Mouse (Mus musculus): ENCODE measurements around the gene Fblim1.

Gene Fblim1

GRCm38 (mm10) chr4:141625774-141626550 lies 20.1 kb upstream of the Fblim1 start:
- DNase-seq (ENCODE audit: low spot score) = no peak

DNA sequence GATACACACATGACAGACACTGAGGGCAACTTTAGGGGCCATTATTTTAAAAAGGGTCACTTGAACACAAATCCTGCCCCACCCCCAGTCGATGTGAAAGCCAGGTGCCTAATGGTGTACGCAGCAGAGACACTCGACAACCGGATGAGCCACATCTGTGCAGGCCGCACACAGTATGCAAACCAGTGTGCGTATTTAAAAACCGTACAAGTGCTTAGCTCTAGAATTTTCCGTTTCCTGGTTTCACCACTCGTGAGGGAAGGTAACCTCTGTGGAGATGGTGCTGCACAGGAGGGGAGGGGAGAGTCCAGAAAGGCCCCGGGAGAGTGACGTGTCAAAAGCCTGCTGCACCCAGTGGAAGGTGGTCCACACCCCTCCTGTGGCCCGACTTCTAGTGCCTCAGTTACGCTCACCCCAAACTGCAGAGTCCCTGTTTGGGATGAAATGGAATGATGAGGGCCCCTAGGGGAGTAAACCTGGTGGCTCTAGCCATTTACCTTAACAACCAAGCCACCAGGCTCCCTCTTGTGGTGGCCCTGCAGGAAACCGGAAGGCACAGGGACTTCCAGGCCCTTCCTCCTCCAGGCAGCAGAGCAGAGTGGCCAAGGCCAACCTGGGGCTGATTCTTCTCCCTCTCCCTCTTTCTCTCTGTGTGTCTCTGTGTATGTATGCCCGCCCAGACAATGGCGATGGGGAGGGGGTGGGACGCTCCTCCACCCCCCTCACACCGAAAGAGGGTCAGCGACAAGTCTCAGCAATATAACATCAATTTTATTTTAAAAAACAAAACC lies 19.3 kb upstream of the Fblim1 start:
- DNase-seq (ENCODE audit: low spot score) = peak; percentile 45

GRCm38 (mm10) chr4:141624134-141624533 lies 18.2 kb upstream of the Fblim1 start:
- no peak for DNase-seq (ENCODE audit: low spot score)

DNA sequence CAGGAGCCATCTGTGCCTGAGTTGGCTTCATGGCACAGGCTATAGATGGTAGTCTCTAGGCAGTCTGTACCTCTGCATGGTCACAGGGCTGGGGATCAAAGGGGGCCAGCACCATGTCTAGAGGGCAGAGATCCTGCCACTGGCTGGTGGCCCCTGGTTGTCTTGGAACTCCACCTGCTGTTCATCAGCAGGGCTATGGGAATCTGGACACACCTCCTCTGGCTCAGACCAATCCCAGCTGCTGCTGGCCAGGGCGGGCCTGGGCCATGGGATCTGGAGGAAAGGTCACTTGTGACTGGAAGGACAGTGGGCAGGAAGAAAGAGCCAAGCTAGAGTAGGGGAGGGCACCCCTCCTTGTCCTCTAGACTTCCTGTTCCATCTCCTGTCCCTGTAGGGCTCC lies 17.8 kb upstream of the Fblim1 start, which contains the start of gene Slc25a34:
TSS of gene Slc25a34 (minus strand) at position 156 of the 400 bp plus-strand sequence.
- peak; percentile 74 for DNase-seq (ENCODE audit: low spot score)

DNA sequence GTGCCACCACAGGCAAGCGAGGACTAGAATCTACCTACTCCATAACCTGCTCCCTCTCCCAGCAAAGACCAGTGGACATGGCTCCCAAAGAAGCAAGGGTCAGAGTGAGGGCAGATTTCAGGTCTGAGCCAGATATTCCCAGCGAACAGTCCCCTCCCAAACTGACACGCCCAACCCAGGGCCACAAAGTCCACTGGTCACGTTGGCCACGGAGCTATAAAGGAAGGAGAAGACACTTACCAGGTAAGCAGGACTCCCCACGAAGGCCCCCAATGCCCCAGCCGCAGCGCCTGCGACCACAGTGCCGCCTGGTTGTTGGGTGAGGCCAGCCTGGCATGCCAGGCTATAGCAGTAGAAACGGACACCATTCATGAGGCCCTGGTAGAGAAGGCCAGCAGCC lies 17.1 kb upstream of the Fblim1 start:
- no peak for DNase-seq (ENCODE audit: low spot score)

DNA sequence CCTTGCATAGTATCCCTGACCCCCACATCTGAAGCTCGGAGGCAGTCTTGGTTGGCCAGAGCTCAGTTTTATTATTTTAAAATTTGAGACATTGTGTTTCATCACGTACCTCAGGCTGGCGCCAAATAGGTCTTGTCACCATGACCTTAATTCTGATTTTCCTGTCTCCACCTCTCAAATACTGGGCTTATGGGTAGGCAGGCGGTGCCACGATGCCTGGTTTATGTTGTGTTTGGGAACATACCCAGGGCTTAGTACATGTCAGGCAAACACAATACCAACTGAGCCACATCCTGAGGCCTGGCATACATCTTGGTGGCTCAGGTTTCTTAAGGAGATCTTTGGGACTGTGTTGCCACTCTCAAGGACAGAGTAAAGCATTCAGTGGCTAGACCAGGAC lies 16.7 kb upstream of the Fblim1 start:
- DNase-seq (ENCODE audit: low spot score) = no peak

GRCm38 (mm10) chr4:141622091-141622490 lies 16.2 kb upstream of the Fblim1 start:
- DNase-seq (ENCODE audit: low spot score) = no peak

DNA sequence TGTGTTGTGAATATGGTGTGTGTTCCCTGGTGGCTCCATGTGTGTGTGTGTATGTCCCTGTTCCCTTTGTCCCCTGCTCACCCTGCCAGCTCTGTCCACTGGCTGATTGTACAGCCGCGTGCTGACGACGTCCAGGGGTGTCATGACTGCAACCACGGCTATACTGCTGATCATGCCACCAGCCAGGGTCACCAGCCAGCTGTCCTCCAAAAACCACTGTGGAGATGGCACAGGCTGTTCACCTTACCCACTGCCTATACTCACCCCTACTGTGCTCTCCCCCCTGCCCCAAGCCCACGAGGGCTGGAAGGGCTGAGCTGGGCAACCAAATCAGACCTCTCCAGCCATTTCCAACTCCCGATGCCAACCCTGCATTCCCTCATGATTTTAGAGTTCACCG lies 15.4 kb upstream of the Fblim1 start:
- DNase-seq (ENCODE audit: low spot score) = no peak

DNA sequence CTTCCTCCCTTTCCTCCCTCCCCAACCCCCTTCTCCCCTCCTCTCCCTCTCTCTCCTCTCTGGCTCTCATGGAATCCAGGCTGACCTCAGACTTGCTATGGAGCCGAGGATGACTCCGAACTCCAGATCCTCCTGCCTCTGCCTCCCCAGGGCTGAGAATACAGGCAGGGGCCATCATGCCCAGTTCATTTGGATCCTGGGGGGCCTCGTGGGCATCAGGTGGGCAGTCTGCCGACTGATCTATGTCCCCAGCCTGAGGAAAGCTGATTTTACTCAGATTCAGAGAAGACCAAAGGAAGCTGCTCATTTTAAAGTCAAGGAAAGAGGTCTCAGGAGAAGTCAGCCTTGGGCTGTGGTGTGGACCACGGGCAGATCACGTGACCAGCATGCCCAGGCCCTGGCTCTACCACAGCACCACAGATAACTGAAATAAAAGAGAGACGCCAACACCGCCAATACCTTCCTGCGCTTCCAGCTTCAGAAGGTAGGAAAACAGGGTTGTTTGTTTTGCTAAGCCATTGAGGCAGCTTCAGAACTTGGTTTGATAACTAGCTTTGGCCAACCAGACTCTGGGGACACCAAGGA lies 13.5 kb upstream of the Fblim1 start:
- no peak for DNase-seq (ENCODE audit: low spot score)

GRCm38 (mm10) chr4:141618565-141619243 lies 12.8 kb upstream of the Fblim1 start, which contains the start of gene Tmem82:
Tmem82 (minus strand) TSS chr4:141618633.
- DNase-seq (ENCODE audit: low spot score) = peak; percentile 78

GRCm38 (mm10) chr4:141617863-141618564 lies 12.1 kb upstream of the Fblim1 start:
- DNase-seq (ENCODE audit: low spot score) = peak; percentile 29

DNA sequence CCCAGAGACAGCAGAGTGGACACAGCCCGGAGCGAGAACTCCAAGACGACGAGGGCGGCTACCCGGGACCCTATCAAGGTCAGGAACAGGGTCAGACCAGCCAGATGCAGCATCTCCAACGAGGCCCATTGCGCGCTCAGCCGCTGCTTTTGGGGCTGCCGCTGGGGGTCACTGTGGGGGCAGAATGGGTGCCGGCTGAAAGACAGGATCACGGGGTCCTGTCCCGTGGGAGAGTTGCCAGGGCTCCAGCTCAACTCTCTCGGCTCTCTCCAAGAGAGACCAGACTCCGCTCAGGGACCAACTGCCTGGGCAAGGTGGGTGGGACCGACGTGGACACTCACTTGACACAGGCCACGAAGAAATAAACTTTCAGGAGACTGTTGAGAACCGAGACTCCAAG lies 11.4 kb upstream of the Fblim1 start:
- DNase-seq (ENCODE audit: low spot score) = peak; percentile 69

- DNase-seq (ENCODE audit: low spot score) = no peak
These were observed 10.9 kb upstream of the Fblim1 start for GRCm38 (mm10) chr4:141616811-141617210.

DNA sequence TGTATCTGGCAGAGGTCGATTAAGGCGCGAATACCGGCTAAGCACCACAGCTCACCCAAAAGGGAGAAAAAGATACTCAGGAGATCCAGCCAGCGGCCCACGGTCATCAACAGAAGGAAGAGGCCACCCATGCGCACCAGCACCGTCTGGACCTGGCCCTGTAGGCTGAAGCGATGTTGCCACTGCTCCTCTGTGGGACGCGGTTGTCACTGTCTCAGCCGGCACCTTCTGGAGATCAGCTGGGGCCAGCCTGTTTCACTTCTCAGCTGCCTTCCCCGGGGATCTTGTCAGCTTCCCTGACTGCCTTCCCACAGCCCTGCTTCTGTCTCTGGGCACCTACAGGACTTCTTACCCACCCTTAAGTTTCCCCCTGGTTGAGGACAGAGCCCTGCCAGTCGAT lies 9.1 kb upstream of the Fblim1 start:
- no peak for DNase-seq (ENCODE audit: low spot score)

GRCm38 (mm10) chr4:141609538-141609937 lies 3.6 kb upstream of the Fblim1 start:
- DNase-seq (ENCODE audit: low spot score) = peak; percentile 36

GRCm38 (mm10) chr4:141605421-141605820 lies 475 bp downstream of the Fblim1 start:
- no peak for DNase-seq (ENCODE audit: low spot score)

DNA sequence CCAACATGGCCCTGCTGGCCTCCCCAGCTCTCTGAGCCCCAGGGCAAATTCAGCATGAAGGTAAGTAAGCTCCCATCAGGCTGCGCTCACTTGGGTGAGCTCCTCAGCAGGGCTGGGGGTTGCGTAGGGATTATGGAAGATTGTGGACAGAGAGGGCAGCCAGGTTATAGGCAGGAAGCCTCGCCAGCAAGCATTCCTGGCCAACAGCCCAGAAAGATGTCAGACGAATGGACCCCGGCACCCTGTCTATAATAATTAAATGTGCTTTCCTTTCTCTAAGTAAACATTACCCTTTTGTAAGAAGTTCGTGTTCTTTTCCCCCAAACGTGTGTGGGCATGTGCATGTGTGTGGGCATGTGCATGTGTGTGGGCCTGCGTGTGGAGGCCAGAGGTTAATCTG lies 1.4 kb downstream of the Fblim1 start:
- peak; percentile 59 for DNase-seq (ENCODE audit: low spot score)

DNA sequence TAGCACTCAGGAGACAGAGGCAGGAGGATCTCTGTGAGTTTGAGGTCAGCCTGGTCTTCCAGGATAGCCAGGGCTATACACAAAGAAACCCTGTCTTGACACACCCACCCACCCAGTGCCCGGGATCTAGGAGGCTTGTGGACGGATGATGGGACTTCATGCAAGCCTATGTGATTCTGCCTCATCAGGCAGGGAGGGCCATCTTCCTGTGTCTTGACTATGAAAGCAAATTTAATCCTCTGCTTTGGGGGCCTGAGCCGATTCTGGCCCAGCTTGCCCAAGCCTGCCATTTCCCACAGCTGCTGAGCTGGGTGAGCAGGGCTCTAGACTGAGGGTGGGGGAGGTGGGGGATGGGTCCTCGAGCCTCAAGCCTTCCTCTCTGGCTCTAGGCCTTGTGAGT lies 2.0 kb downstream of the Fblim1 start:
- DNase-seq (ENCODE audit: low spot score) = no peak

DNA sequence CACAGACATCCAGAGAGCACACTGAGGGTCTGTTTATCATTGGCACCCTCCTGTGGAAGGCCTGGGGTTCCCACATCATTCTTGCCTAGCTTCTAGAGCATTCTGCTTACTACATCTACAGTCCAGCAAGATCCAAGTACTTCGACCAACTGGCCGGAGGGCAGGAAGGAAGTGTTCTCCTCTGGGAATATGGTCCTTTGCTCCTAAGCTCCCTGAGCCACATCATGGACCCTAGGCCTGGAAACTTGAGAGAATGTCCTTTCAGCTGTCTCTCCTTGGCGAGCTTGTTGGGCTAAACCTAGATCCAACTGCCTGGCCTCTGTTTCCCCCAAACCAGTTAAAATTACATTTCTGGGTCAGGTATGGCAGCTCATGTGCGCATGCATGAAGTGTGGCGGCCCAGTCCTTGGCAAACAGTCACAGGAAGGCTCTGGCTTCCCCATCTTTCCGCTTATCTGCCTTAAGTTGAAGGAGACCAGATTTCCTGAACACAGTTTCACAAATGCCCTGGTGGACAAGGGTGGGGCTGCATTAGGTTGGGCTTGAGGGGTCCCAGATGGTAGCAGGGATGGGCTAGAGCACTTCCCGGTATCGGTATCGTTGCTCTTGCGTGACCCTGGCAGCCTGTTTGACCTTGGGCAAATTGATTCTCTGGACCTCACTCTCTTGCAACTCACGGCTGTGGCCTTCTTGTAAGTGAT lies 3.2 kb downstream of the Fblim1 start:
- no peak for DNase-seq (ENCODE audit: low spot score)

- no peak for DNase-seq (ENCODE audit: low spot score)
These were observed 4.6 kb downstream of the Fblim1 start for GRCm38 (mm10) chr4:141601148-141601862.

Data from lung, postnatal 25 days (tissue).